Mouse (Mus musculus) frontal cortex, postnatal 14 days (tissue): ENCODE results near the gene Adh6a.
"Not testable (repeated sequence)": the region's sequence is repeated elsewhere in the genome, so short reads cannot be mapped to it uniquely, and the experiment has no call there.

Experiments
- DNase-seq, 2 experiments: peaks; one replicate each; pipeline ENCODE4 v3.0.0; 2022; ENCODE audit warnings: low spot score in 2 of 2

Adh6a gene

DNA sequence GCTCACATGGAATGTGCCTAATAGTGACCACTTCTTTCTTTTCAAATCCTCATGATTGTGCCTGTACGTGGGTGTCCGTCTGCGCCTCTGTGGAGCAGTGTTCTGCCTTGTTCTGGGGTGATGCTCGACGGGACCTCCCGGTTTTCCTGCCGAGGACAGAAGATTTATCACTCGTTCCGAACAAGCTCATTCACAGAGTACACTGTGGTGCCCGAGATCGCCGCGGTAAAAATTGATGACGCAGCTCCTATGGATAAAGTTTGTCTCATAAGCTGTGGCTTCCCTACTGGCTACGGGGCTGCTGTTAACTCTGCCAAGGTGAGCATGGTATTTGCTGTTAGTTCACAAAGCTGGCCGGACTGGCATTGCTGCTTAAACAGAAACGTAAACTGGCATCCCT is 11.9 kb downstream of the Adh6a start:
- no peak for DNase-seq

- DNase-seq, result no peak
Observed at GRCm38 (mm10) chr3:138325466-138325865, 12.4 kb downstream of the Adh6a start.

- no peak for DNase-seq
Observed at GRCm38 (mm10) chr3:138333910-138334309, 20.8 kb downstream of the Adh6a start.

DNA sequence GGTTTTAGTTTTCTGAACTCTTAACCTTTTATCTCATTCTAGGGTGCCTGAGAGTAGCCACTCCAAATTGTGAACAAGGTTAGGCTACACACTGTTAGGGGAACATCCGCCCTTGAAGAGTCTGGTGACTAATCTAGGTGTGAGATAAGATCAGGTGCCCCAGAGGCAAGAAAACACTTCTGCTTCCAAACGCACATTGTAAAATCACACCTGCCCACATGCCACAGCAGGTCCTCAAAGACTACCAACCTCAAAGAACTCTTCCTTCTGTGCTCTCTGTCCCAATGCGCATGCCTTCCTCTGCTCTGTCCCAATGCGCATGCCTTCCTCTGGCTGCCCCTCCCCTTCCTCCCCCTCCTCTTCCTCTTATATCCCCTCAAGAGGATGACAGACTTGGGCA is 21.2 kb downstream of the Adh6a start:
- no peak for DNase-seq

- DNase-seq, result no peak
Observed at GRCm38 (mm10) chr3:138335566-138335965, 22.5 kb downstream of the Adh6a start.

GRCm38 (mm10) chr3:138336104-138336754 is 23.1 kb downstream of the Adh6a start:
- DNase-seq, result no peak

DNA sequence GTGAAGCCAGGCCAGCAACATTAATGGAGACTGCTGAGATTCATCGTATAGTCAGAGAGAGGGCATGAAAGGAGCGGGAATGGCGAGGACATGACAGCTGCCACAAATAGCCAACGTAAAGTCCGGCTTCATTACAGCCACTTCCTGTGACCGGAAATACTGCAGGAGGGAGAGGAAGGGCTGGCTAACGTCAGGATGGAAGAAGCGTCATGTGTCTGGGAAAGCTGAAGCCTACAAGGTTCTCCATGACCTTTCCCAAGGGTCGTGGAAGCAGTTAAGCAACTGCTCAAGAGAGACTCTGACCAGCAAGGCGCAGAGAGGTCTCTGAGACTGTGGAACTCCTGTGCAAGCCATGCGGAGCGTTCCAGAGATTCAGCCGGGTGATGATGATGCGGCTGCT is 28.4 kb downstream of the Adh6a start, which contains the start of gene Adh6b:
TSS of gene Adh6b (plus strand) at position 305 of the 400 bp plus-strand sequence.
- no peak for DNase-seq

- DNase-seq, result no peak
Observed at GRCm38 (mm10) chr3:138347041-138347440, 34.0 kb downstream of the Adh6a start.

GRCm38 (mm10) chr3:138352012-138352809 is 39.1 kb downstream of the Adh6a start:
- no peak for DNase-seq

DNA sequence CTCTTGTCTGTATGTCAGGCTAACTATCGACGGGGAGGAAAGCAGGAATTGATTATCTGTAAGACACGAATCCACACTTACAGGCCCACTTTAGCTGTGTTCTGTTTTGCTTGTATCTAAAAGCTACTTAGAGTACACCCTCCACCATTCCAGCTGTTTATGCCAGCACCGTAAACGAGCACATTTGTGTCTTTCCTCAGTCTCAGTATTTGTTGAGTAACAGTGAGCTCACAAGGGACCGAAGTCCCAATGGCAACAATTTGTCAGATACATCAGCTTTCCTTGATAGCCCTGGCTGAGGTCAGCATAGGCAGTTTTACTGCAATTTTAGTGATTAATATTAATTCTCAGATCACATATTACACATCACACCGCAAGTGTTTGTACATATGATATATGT is 45.8 kb downstream of the Adh6a start:
- DNase-seq, result no peak

DNA sequence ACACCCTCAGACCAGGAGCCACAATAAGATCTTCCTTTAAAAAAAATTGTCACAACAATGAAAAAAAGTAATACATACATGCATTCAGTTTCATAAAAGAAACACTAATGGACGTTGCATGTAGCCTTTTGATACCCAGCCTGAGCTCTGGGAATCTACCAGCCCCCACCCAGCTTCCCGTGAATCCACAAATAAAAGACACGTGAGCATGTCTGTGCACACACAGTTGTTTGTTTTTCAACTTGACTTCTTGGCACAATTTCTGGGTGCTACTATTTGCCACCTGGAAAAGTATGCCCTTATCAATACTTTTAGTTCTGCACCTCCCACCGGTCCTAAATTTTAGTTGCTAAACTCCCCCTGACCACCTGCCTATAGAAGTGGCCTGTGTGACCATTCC is 47.6 kb downstream of the Adh6a start:
- DNase-seq, result no peak

- no peak for DNase-seq
Observed at GRCm38 (mm10) chr3:138362920-138363319, 49.8 kb downstream of the Adh6a start.

DNA sequence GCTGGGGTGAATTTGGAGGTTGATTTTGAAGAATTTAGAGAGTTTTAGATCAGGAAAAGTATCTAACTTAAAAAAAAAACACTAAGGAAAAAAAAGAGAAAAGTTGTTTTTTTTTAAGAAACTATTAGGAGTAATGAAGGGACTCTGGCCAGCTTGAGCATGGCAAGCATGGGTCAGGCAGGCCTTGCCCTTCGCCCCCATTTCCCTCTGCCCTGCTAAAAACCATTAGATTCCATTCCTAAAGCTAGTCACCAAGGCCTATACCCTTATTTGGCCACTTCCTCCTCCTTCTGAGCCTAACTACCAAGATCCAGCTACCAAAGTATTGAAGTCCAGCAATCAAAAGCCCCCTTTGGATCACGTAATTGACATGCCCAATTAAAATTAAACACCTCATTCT is 53.1 kb downstream of the Adh6a start:
- DNase-seq, result no peak

- DNase-seq, result no peak
Observed at GRCm38 (mm10) chr3:138369546-138369945, 56.5 kb downstream of the Adh6a start.

- DNase-seq, result not testable (repeated sequence)
Observed at GRCm38 (mm10) chr3:138370289-138370688, 57.2 kb downstream of the Adh6a start.

DNA sequence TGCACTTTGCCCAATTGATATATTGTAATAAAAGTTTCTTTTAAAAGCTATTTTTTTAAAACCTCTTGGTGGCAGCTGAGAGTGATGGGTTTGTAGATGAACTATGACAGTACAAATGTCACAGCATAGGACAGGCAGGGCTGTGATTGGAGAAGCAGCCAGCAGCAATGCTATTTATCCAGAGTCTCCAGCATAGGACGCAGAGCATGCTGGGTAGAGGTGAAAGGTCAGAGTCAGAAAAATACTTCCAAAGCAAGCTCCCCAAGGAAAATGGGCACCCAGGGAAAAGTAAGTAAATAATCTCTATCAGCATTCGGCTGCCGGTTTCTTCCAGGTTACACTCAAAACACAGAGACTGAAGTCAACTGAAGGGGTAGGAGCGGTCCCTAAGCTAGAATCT is 60.8 kb downstream of the Adh6a start:
- no peak for DNase-seq

GRCm38 (mm10) chr3:138375148-138375547 is 62.1 kb downstream of the Adh6a start:
- DNase-seq, result no peak
